Mouse (Mus musculus): Measurements from ENCODE around the gene Il12rb2.

- TF ChIP-seq CHD2 (IDR thresholded peaks at IDR 0.05; ENCODE audit: low read length) (no peak), CTCF (IDR thresholded peaks at IDR 0.05 in 2 of 3, conservative IDR thresholded peaks at IDR 0.05 in 1 of 3; ENCODE audit: control insufficient read depth in 1 of 3, insufficient read depth in 1 of 3, low read depth in 2 of 3, low read length in 3 of 3, poor library complexity in 1 of 3, severe bottlenecking in 1 of 3) (no peak)
Measured at GRCm38 (mm10) chr6:67421761-67422160, 45.8 kb upstream of the Il12rb2 start.

Measured in MEL (cell line).